Mouse (Mus musculus) hindbrain, embryonic 16.5 days (tissue): ENCODE data around the gene Ksr1. TPM values are rescaled to one million over a fixed set of nuclear protein-coding genes. Genes with fewer than 3 reads are reported as not detected.

ENCODE experiments used
- ATAC-seq: fragments of 200-750 bp; cut with Nextera tagmentation; 2 replicates; pipeline ENCODE4 v1.8.0; 2017; ENCODE audit warnings: moderate TSS enrichment, moderate library complexity
- H3K27ac ChIP-seq: fragments of 300-500 bp; sonication (generic); 2 replicates; pipeline ENCODE4 v1.5.1; 2014; ENCODE audit warnings: low read depth, mild to moderate bottlenecking, control low read depth, low read length, moderate library complexity
- H3K27me3 ChIP-seq: fragments of 300-500 bp; sonication (generic); replicated peaks from 2 replicates; pipeline ENCODE4 v1.6.1; 2014; ENCODE audit warnings: low read length; ENCODE audit not compliant: control insufficient read depth, insufficient read depth
- H3K36me3 ChIP-seq: fragments of 300-500 bp; sonication (generic); 2 replicates; pipeline ENCODE4 v1.6.1; 2014; ENCODE audit warnings: mild to moderate bottlenecking, low read length, moderate library complexity, mixed read lengths; ENCODE audit not compliant: control insufficient read depth, insufficient read depth
- H3K4me1 ChIP-seq: fragments of 300-500 bp; sonication (generic); 2 replicates; pipeline ENCODE4 v1.6.1; 2014; ENCODE audit warnings: low read depth, low read length; ENCODE audit not compliant: control insufficient read depth, insufficient read depth
- H3K4me2 ChIP-seq: fragments of 300-500 bp; sonication (generic); 2 replicates; pipeline ENCODE4 v1.6.1; 2014; ENCODE audit warnings: mild to moderate bottlenecking, low read length, control low read depth, moderate library complexity
- H3K4me3 ChIP-seq: fragments of 300-500 bp; sonication (generic); 2 replicates; pipeline ENCODE4 v1.5.1; 2014; ENCODE audit warnings: mild to moderate bottlenecking, low read length, control low read depth, moderate library complexity
- H3K9ac ChIP-seq: fragments of 300-500 bp; sonication (generic); 2 replicates; pipeline ENCODE4 v1.6.1; 2014; ENCODE audit warnings: low read depth, mild to moderate bottlenecking, control low read depth, low read length, moderate library complexity
- H3K9me3 ChIP-seq: fragments of 300-500 bp; sonication (generic); 2 replicates; pipeline ENCODE4 v1.6.1; 2014; ENCODE audit warnings: mild to moderate bottlenecking, low read length, moderate library complexity; ENCODE audit not compliant: control insufficient read depth
- WGBS: fragments of 180-500 bp; shearing (Covaris S2); extraction: QIAGEN DNeasy Blood & Tissue Kit; methylation state at CpG from one replicate; pipeline ENCODE4 v1.1.7; 2014; 5-methylcytosine and 5-hydroxymethylcytosine counted together
- polyA plus RNA-seq: library from polyadenylated mRNA; unstranded; fragments of >200 nt; fragmentation: Nextera tagmentation; extraction: Ambion mirVana; gene quantifications from 2 replicates; pipeline ENCODE4 v1.2.1, GENCODE M21; 2015

Gene Ksr1
- polyA plus RNA-seq, 1 experiment from 2014 or later: 4.4 TPM

DNA sequence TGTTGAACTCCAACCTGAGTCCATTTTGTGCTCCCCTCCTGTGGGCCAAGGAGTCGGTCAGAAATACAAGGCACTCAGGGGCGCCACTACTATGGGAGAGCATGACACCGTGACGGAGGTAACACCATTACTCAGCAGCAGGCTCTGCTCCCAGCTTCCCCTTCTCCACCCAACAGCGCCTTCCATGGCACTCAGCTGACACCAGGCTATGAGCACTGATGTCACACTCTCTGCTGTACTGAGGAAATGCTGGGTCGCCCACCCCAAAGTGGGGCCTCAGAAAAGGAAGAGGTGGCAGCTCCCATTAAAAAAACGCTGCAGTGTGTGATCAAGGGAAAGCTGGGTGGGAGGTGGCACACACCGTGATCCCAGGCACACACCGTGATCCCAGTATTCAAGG lies 101.0 kb downstream of the Ksr1 start:
- H3K9me3 ChIP-seq: no peaks in the 10 kb centered on the region
- H3K27ac ChIP-seq: no peak overlapping the region
- ATAC-seq: no peak
- peaks cover 7% of the 10 kb centered on the region for H3K36me3 ChIP-seq
- H3K9ac ChIP-seq: no peak overlapping the region
- no peak overlapping the region for H3K4me2 ChIP-seq
- no peak overlapping the region for H3K4me3 ChIP-seq
- WGBS: 87% methylated on average over 9 of the region's 9 CpGs
- H3K27me3 ChIP-seq: no peaks in the 10 kb centered on the region
- H3K4me1 ChIP-seq: peaks cover 3% of the 10 kb centered on the region; the same call in 1 of the 2 replicates

DNA sequence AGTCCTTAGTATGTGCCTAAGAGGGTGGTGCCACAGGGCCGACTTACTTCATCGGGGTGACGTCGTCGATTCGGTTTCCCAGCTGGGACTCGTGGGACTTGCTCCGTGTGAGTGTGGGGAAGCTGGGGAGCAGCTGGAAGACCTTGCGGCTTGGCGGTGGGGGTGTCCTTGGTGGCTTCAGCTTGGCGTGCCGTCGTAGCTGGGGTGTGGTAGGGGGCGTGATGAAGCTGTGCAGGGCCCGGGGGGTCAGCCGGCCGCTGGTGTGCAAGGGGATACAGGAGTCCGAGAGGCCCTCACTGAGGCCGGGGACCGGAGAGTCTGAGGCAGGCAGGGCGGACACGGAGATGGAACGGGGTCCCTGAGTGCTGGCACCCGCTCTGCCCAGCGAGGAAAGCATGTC lies 101.4 kb downstream of the Ksr1 start:
- Histone ChIP-seq H3K9ac (no peak overlapping the region), H3K9me3 (no peaks in the 10 kb centered on the region), H3K27me3 (no peaks in the 10 kb centered on the region), H3K4me2 (no peak overlapping the region), H3K27ac (no peak overlapping the region), H3K36me3 (peaks cover 7% of the 10 kb centered on the region), H3K4me1 (peaks cover 3% of the 10 kb centered on the region; the same call in 1 of the 2 replicates), H3K4me3 (no peak overlapping the region)
- 92% methylated on average over 23 of the region's 25 CpGs for WGBS
- ATAC-seq: no peak

DNA sequence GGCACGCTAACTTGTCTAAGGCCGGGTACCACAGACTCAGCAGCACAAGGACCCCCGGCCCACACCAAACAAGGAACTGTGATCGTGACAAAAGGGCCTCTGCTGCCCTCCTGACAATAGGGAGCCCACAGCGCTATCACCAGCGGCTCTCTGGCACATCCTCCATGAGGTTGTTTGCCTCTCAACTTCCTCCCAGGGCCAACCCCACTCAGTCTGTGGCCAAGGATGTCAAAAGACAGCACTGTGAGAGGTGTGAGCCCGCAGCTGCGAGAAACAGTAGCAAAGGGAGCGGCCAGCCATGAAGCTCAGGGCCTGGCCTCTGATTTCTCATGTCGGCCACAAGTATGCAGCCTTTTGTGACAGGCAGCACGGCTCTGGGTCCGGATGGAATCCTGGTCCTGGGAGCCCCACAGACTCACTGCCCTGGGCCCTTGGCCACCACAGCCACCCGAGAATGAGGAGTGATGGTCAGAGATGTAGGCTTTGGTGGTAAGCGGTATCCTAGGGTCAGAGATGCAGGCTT lies 104.2 kb downstream of the Ksr1 start:
- Histone ChIP-seq H3K27me3 (no peaks in the 10 kb centered on the region), H3K36me3 (peaks cover 7% of the 10 kb centered on the region), H3K9ac (peak overlapping the region; percentile 13; the same call in 1 of the 2 replicates), H3K27ac (no peak overlapping the region), H3K4me3 (no peak overlapping the region), H3K9me3 (no peaks in the 10 kb centered on the region), H3K4me1 (peaks cover 5% of the 10 kb centered on the region; the same call in 1 of the 2 replicates), H3K4me2 (no peak overlapping the region)
- no peak for ATAC-seq
- WGBS: 40% methylated on average over 14 of the region's 14 CpGs

DNA sequence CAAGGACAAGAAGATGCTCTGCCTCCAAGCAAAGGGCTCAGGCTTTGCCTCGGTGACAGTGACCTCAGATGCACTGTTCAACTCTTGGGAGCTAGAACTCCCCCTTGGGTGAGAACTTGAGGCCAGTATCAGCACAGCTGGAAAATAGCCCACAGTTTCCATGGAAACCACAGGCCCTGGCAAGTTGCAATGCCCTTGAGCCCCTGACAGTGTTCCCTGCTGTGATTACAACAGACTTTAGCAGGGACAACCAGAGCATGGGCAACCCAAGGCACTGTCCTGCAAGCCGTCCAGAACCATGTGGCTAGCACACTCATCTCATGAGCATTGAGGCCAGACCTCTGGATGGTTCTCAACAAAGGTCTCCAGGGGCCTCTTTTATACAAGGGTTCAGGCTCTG lies 106.7 kb downstream of the Ksr1 start:
- H3K27me3 ChIP-seq: no peaks in the 10 kb centered on the region
- peaks cover 1% of the 10 kb centered on the region for H3K36me3 ChIP-seq
- no peak for ATAC-seq
- WGBS: 33% methylated on average over 2 of the region's 2 CpGs
- H3K9me3 ChIP-seq: no peaks in the 10 kb centered on the region
- H3K4me2 ChIP-seq: no peak overlapping the region
- no peak overlapping the region for H3K4me3 ChIP-seq
- H3K27ac ChIP-seq: no peak overlapping the region
- H3K4me1 ChIP-seq: peaks cover 5% of the 10 kb centered on the region; the same call in 1 of the 2 replicates
- H3K9ac ChIP-seq: no peak overlapping the region

DNA sequence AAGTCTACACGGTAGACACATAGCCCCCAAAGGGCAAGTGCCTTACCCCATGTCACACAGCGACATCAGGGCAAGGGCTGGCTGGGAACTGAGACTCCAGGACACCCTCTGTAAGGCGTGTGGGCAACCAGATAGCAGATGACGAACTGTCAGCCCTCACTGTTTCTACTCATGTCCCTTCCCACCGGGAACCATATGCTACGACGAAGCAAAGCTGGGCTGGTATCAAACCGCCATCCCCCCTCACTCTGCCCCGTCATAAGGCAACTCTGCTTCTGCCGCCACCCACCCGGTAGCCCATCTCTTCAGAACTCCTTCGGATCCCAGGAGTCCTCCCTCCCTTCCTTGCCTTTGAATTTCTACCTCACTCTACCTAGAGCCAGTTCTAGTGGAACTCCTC lies 108.7 kb downstream of the Ksr1 start:
- no peaks in the 10 kb centered on the region for H3K9me3 ChIP-seq
- H3K27me3 ChIP-seq: no peaks in the 10 kb centered on the region
- H3K4me2 ChIP-seq: no peak overlapping the region
- WGBS: 85% methylated on average over 12 of the region's 12 CpGs
- no peak overlapping the region for H3K9ac ChIP-seq
- H3K36me3 ChIP-seq: no peaks in the 10 kb centered on the region; the same call in 1 of the 2 replicates
- no peak for ATAC-seq
- no peak overlapping the region for H3K27ac ChIP-seq
- H3K4me3 ChIP-seq: no peak overlapping the region
- peaks cover 5% of the 10 kb centered on the region; the same call in 1 of the 2 replicates for H3K4me1 ChIP-seq

DNA sequence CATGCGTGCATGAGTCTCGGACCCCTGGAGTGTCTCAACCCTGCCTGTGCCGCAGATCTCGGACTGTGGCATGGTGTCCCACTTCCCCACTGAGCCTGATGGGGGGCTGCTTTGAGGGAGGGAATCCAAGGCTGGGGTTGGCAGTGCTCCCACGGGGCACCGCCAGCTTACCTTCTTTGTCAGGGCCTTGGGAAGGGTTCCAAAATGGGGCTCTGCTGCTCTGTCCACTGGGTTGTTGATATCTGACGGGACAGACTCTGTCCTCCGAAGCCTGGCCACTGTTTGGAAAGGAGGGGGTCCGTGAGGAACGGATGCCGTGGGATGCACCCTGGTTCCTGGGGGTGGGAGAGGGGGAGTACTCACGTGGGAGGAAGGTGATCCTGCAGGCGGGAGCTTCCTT lies 109.9 kb downstream of the Ksr1 start:
- Histone ChIP-seq H3K9me3 (no peaks in the 10 kb centered on the region), H3K36me3 (no peaks in the 10 kb centered on the region; the same call in 1 of the 2 replicates), H3K9ac (no peak overlapping the region), H3K4me2 (no peak overlapping the region), H3K4me3 (no peak overlapping the region), H3K27me3 (no peaks in the 10 kb centered on the region), H3K4me1 (peaks cover 5% of the 10 kb centered on the region; the same call in 1 of the 2 replicates), H3K27ac (no peak overlapping the region)
- ATAC-seq: peak; percentile 72
- 52% methylated on average over 13 of the region's 13 CpGs for WGBS

DNA sequence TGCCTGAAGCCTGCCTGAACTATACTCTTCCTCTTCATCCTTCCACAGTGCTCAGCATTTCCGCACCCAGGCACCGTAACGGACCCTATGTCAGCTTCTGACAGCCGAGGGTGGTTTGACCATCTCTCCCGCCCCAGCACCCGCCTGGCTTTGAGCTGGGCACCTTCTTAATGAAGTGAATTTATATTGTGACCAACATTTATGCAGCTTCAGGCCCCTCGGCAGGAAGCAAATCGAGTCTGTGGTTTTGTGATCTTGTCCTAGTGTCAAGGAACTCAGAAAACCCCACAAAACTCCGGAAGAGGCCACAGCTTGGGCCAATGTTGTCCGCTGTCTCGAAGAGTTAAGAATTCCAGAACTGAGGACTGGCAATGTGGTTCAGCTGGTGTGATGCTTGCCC lies 112.6 kb downstream of the Ksr1 start:
- 93% methylated on average over 11 of the region's 11 CpGs for WGBS
- Histone ChIP-seq H3K9me3 (no peaks in the 10 kb centered on the region), H3K9ac (no peak overlapping the region), H3K36me3 (no peaks in the 10 kb centered on the region), H3K4me2 (no peak overlapping the region), H3K4me1 (peaks cover 6% of the 10 kb centered on the region), H3K27me3 (no peaks in the 10 kb centered on the region), H3K27ac (no peak overlapping the region), H3K4me3 (no peak overlapping the region)
- no peak for ATAC-seq

DNA sequence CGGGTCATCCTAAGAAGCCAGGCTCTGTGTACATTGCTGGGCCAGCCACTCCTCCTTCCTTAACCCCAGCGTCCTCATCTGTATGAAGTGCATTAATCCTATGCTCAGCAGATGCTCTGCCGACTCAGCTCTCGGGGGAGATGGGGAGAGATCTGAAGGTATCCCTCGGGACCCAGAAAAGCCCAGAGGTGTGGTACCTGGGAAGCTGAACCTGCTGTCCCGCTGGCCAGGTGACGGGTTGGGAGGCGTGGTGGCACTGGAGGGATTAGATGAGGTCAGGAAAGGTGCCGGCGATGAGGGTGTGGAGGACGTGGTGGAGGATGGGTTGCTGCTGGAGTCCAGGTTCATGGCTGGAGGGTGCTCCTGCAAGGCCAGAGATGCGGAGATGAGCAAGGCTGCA lies 113.2 kb downstream of the Ksr1 start:
- Histone ChIP-seq H3K27ac (no peak overlapping the region), H3K4me1 (peaks cover 6% of the 10 kb centered on the region), H3K4me2 (no peak overlapping the region), H3K9ac (no peak overlapping the region), H3K4me3 (no peak overlapping the region), H3K27me3 (no peaks in the 10 kb centered on the region), H3K36me3 (no peaks in the 10 kb centered on the region), H3K9me3 (no peaks in the 10 kb centered on the region)
- ATAC-seq: no peak
- 86% methylated on average over 11 of the region's 12 CpGs for WGBS

DNA sequence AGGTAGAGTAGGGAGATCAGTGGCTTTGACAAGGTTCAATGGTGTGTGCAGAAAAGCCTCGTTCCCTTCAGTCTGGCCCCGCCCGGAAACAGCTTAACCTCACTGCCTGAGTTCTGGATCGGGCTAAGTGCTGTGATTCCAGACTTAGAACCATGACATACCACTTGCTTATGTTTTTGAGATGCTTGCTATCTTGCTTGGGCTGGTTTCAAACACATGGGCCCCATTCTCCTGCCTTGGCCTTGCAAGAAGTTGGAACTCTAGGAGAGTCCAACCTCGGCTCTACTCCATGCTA lies 114.8 kb downstream of the Ksr1 start:
- 78% methylated on average over 5 of the region's 5 CpGs for WGBS
- Histone ChIP-seq H3K36me3 (peaks cover 2% of the 10 kb centered on the region), H3K4me3 (no peak overlapping the region), H3K4me2 (no peak overlapping the region), H3K27ac (no peak overlapping the region), H3K9ac (no peak overlapping the region; the same call in 1 of the 2 replicates), H3K4me1 (peaks cover 6% of the 10 kb centered on the region), H3K9me3 (no peaks in the 10 kb centered on the region), H3K27me3 (no peaks in the 10 kb centered on the region)
- ATAC-seq: no peak
